Mouse (Mus musculus) megakaryocyte, embryonic 14.5 days (primary cell): ENCODE results near the gene Slc35e1. TPM values are rescaled to one million over a fixed set of nuclear protein-coding genes. Genes with fewer than 3 reads are reported as not detected.

ENCODE experiments used
- H3K27me3 ChIP-seq: replicated peaks from 2 replicates; pipeline ENCODE3; 2012; ENCODE audit warnings: inconsistent platforms
- H3K36me3 ChIP-seq: replicated peaks from 2 replicates; pipeline ENCODE3; 2012; ENCODE audit warnings: low read length, inconsistent platforms, mixed read lengths
- H3K4me1 ChIP-seq: 2 replicates; pipeline ENCODE4 v1.6.1; 2012; ENCODE audit warnings: inconsistent platforms
- H3K4me3 ChIP-seq: replicated peaks from 2 replicates; pipeline ENCODE3; 2012; ENCODE audit warnings: moderate library complexity, mild to moderate bottlenecking, inconsistent platforms
- H3K9me3 ChIP-seq: 2 replicates; pipeline ENCODE4 v1.6.1; 2012; ENCODE audit warnings: inconsistent platforms
- FLI1 ChIP-seq: IDR thresholded peaks from 2 replicates; pipeline ENCODE4 v1.6.1; 2012; ENCODE audit warnings: low read length, inconsistent platforms, mixed read lengths
- GATA1 ChIP-seq: IDR thresholded peaks from 3 replicates; pipeline ENCODE4 v1.6.1; 2012; ENCODE audit warnings: mixed read lengths, low read length, inconsistent platforms, borderline replicate concordance
- polyA plus RNA-seq: library from polyadenylated mRNA; stranded (reverse); fragments of >175 nt; gene quantifications from 2 replicates; pipeline ENCODE4 v1.2.3, GENCODE M21; 2012; ENCODE audit warnings: low replicate concordance; ENCODE audit not compliant: insufficient read depth

Slc35e1 gene
- polyA plus RNA-seq, 1 experiment = 2.4 TPM

GRCm38 (mm10) chr8:72457806-72458205 is 34.6 kb downstream of the Slc35e1 start:
- H3K9me3 ChIP-seq = peaks cover 4% of the 10 kb centered on the region
- peaks cover 92% of the 10 kb centered on the region for H3K36me3 ChIP-seq
- TF ChIP-seq FLI1 = no peak
- no peak for TF ChIP-seq GATA1
- H3K27me3 ChIP-seq = no peaks in the 10 kb centered on the region
- no peak overlapping the region for H3K4me3 ChIP-seq
- H3K4me1 ChIP-seq = peaks cover 16% of the 10 kb centered on the region

- no peaks in the 10 kb centered on the region for H3K27me3 ChIP-seq
- H3K36me3 ChIP-seq = peaks cover 89% of the 10 kb centered on the region
- TF ChIP-seq FLI1 = no peak
- H3K9me3 ChIP-seq = peaks cover 4% of the 10 kb centered on the region
- H3K4me1 ChIP-seq = peaks cover 6% of the 10 kb centered on the region; the same call in 1 of the 2 replicates
- no peak overlapping the region for H3K4me3 ChIP-seq
Measured at GRCm38 (mm10) chr8:72455317-72455716, 37.1 kb downstream of the Slc35e1 start.

DNA sequence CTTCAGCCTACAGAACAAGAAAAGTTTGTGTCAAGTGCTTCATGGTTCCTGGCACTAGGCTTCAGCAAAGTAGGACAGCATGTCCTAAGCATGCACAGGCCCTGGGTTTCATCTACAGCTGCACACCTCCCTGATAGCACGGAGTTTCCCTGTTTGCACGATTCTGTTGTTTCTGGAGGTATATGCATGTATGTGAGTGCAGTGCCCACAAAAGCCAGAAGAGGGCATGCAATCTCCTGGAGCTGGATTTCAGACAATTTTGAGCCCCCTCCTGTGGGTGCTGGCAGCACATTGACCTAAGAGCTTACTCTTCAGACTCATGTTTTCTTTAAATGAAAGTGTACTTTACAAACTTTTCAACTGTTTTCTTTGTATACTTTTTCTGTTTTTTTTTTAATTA is 38.5 kb downstream of the Slc35e1 start:
- peaks cover 6% of the 10 kb centered on the region; the same call in 1 of the 2 replicates for H3K4me1 ChIP-seq
- H3K9me3 ChIP-seq = peaks cover 4% of the 10 kb centered on the region
- H3K36me3 ChIP-seq = peaks cover 90% of the 10 kb centered on the region
- H3K4me3 ChIP-seq = no peak overlapping the region
- no peak for TF ChIP-seq GATA1
- TF ChIP-seq FLI1 = no peak
- H3K27me3 ChIP-seq = no peaks in the 10 kb centered on the region

DNA sequence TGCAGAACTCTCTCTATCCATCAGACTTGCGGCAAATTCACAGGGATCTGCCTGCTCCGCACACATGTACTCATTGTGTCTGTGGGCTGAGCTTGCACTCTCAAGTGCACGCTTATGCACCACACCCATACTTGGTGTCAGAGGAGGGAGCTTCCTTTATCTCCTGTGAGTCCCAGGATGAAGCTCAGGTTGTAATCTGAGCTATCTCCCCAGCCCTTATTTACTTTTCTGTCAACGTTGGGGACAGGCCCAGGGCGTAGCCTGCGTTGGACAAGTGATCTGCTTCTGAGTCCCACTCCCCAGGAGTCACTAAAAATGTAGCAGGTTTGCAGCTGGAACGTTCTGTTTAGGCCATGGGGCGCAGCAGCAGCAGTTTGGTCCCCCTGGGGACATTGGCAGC is 40.9 kb downstream of the Slc35e1 start:
- H3K9me3 ChIP-seq = peaks cover 4% of the 10 kb centered on the region
- no peaks in the 10 kb centered on the region for H3K27me3 ChIP-seq
- no peak overlapping the region for H3K4me3 ChIP-seq
- H3K4me1 ChIP-seq = peaks cover 16% of the 10 kb centered on the region
- no peak for TF ChIP-seq GATA1
- no peak for TF ChIP-seq FLI1
- peaks cover 87% of the 10 kb centered on the region for H3K36me3 ChIP-seq

DNA sequence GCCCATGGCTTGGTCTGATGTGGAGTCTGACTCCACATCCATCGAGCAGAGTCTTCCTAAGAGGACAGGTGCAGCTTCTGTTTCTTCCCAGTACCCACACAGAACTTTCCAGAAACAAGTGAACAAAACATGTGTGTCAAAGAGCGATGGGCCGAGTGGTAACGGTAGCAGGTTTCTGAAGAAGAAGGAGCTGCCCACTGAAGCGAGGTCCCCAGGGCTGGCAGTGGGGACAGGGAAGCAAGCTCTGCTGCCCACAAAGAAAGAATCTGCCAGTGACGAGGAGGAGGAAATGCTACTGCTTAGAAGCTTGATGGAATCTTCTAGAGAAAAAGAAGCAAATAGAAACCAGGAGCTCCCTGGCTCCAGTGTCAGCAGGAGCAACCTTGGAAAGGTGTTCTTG is 47.3 kb downstream of the Slc35e1 start:
- Histone ChIP-seq H3K27me3 (no peaks in the 10 kb centered on the region), H3K9me3 (no peaks in the 10 kb centered on the region), H3K4me3 (peak overlapping the region; percentile 77), H3K36me3 (peaks cover 34% of the 10 kb centered on the region), H3K4me1 (peaks cover 45% of the 10 kb centered on the region)
- TF ChIP-seq FLI1 = no peak
- no peak for TF ChIP-seq GATA1

DNA sequence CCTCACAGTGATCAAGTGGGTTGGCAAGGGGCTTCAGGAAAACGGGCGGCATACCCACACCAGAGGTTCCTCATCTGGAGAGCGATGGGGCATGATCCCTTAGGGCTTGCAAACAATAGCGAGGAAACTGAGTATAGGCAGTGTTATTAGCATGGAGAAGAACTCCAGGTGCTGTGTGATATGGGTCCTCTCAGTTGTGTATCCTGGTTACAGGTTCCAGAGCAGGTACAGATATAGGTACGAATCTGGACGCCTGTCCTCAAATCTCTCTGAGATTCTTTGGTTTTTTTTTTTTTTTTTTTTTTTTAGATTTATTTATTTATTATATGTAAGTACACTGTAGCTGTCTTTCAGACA is 48.4 kb downstream of the Slc35e1 start:
- peaks cover 23% of the 10 kb centered on the region for H3K36me3 ChIP-seq
- H3K4me3 ChIP-seq = peak overlapping the region; percentile 93
- H3K9me3 ChIP-seq = no peaks in the 10 kb centered on the region
- H3K27me3 ChIP-seq = no peaks in the 10 kb centered on the region
- peaks cover 45% of the 10 kb centered on the region for H3K4me1 ChIP-seq
- TF ChIP-seq GATA1 (no peak), FLI1 (no peak)

GRCm38 (mm10) chr8:72443338-72443993 is 48.9 kb downstream of the Slc35e1 start, which contains the start of the genes Calr3 and 1700030K09Rik:
Calr3 (minus strand) TSS chr8:72443870.
1700030K09Rik (plus strand) TSS chr8:72443880.
- peaks cover 20% of the 10 kb centered on the region for H3K36me3 ChIP-seq
- peak within 1 kb of the TSS; percentile 93 for H3K4me3 ChIP-seq
- TF ChIP-seq FLI1 (no peak), GATA1 (no peak)
- no peaks in the 10 kb centered on the region for H3K9me3 ChIP-seq
- H3K27me3 ChIP-seq = no peaks in the 10 kb centered on the region
- H3K4me1 ChIP-seq = peaks cover 50% of the 10 kb centered on the region

GRCm38 (mm10) chr8:72438248-72439015 is 54.0 kb downstream of the Slc35e1 start:
- Histone ChIP-seq H3K36me3 (no peaks in the 10 kb centered on the region), H3K4me1 (peaks cover 33% of the 10 kb centered on the region), H3K9me3 (no peaks in the 10 kb centered on the region), H3K27me3 (no peaks in the 10 kb centered on the region), H3K4me3 (peak overlapping the region; percentile 35)
- TF ChIP-seq GATA1 (no peak), FLI1 (no peak)

DNA sequence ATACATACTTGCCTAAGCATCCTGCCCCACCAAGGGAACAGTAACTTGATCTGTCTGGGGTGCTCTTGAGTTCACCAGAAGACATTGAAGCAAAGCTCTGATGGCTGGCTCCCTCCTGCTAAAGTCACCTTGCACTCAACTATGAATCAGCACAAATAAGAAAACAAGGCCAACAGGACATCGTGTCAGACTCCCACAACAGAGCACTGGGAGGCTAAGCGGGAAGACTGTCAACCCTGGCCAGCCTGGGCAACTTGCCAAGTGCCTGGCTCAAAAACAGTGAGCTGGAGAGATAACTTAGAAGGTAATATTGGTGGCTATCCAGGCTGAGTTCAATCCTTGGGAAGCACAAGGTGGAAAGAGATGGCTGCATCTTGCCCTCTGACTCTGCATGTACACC is 57.5 kb downstream of the Slc35e1 start:
- H3K4me1 ChIP-seq = peaks cover 27% of the 10 kb centered on the region
- no peak for TF ChIP-seq GATA1
- no peak for TF ChIP-seq FLI1
- no peaks in the 10 kb centered on the region for H3K36me3 ChIP-seq
- no peaks in the 10 kb centered on the region for H3K27me3 ChIP-seq
- H3K4me3 ChIP-seq = no peak overlapping the region
- H3K9me3 ChIP-seq = no peaks in the 10 kb centered on the region

Other genes starting within 250 kb of the Slc35e1 start
- 27.5 and 64.2 TPM in 2 replicates for gene Gm10282, start 187.4 kb downstream of the Slc35e1 start, polyA plus RNA-seq
- gene Klf2, start 173.6 kb downstream of the Slc35e1 start, polyA plus RNA-seq = 21.5 and 29.5 TPM in 2 replicates
- 5.9 and 8.1 TPM in 2 replicates for gene Eps15l1, start 71.2 kb downstream of the Slc35e1 start, polyA plus RNA-seq
- not detected in 2 replicates for gene Calr3, start 48.7 kb downstream of the Slc35e1 start, polyA plus RNA-seq
- 0.77 and 1.3 TPM in 2 replicates for gene 1700030K09Rik, start 48.7 kb downstream of the Slc35e1 start, polyA plus RNA-seq
- gene Cherp, start 17.4 kb downstream of the Slc35e1 start, polyA plus RNA-seq = 85.3 and 112 TPM in 2 replicates
- 19.9 and 33.8 TPM in 2 replicates for gene Med26, start 55.7 kb upstream of the Slc35e1 start, polyA plus RNA-seq
- 5.6 and 10.9 TPM in 2 replicates for gene Smim7, start 78.5 kb upstream of the Slc35e1 start, polyA plus RNA-seq
- gene Tmem38a, start 79.4 kb upstream of the Slc35e1 start, polyA plus RNA-seq = 3.5 TPM in 1 of 2 replicates, not detected in the other
- 0.11 and 0.58 TPM in 2 replicates for gene Nwd1, start 154.1 kb upstream of the Slc35e1 start, polyA plus RNA-seq
- 104 and 124 TPM in 2 replicates for gene Sin3b, start 230.7 kb upstream of the Slc35e1 start, polyA plus RNA-seq